Mouse (Mus musculus) lung, adult 2 months (tissue): ENCODE results near the gene Galnt6. TPM values are rescaled to one million over a fixed set of nuclear protein-coding genes. Genes with fewer than 3 reads are reported as not detected.

Experiments
- DNase-seq: peaks from one replicate; pipeline ENCODE4 v3.0.0; 2022
- H3K4me1 ChIP-seq: fragments of 200-500 bp; 2 replicates; pipeline ENCODE4 v1.6.1; 2011; ENCODE audit warnings: low read length; ENCODE audit not compliant: control insufficient read depth, insufficient read depth
- H3K4me3 ChIP-seq: fragments of 200-500 bp; replicated peaks from 2 replicates; pipeline ENCODE3; 2011; ENCODE audit warnings: low read depth, mild to moderate bottlenecking, control low read depth, low read length; ENCODE audit errors: extremely low read depth
- CTCF ChIP-seq: fragments of 200-500 bp; IDR thresholded peaks from 2 replicates; pipeline ENCODE4 v1.5.1; 2011; ENCODE audit warnings: mild to moderate bottlenecking, low read length, control low read depth; ENCODE audit not compliant: insufficient read depth
- POLR2A ChIP-seq: fragments of 200-500 bp; IDR thresholded peaks from 2 replicates; pipeline ENCODE4 v1.6.1; 2011; ENCODE audit warnings: low read depth, mild to moderate bottlenecking, control low read depth, low read length, borderline replicate concordance; ENCODE audit errors: extremely low read depth
- WGBS: fragments of 180-500 bp; shearing (Covaris S2); methylation state at CpG from one replicate; pipeline ENCODE4 v1.1.7; 2018; 5-methylcytosine and 5-hydroxymethylcytosine counted together
- polyA plus RNA-seq: library from polyadenylated mRNA; depleted of rRNA; stranded (reverse); fragments of >200 nt; gene quantifications from 2 replicates; pipeline ENCODE4 v1.2.3, GENCODE M21; 2012; rRNA removed

Gene Galnt6
- polyA plus RNA-seq, 1 experiment: 4.0 TPM

- no peaks in the 10 kb centered on the region for H3K4me1 ChIP-seq
- no peak overlapping the region for H3K4me3 ChIP-seq
- DNase-seq: no peak
- no peak for TF ChIP-seq CTCF
- TF ChIP-seq POLR2A: no peak
- 84% methylated on average over 5 of the region's 5 CpGs for WGBS
Observed at GRCm38 (mm10) chr15:100655201-100655600, 74.0 kb downstream of the Galnt6 start.

- Histone ChIP-seq H3K4me1 (no peaks in the 10 kb centered on the region), H3K4me3 (no peak overlapping the region)
- no peak for TF ChIP-seq POLR2A
- TF ChIP-seq CTCF: no peak
- 41% methylated on average over 1 of the region's 1 CpGs for WGBS
- DNase-seq: no peak
Observed at GRCm38 (mm10) chr15:100654271-100654670, 74.9 kb downstream of the Galnt6 start.

DNA sequence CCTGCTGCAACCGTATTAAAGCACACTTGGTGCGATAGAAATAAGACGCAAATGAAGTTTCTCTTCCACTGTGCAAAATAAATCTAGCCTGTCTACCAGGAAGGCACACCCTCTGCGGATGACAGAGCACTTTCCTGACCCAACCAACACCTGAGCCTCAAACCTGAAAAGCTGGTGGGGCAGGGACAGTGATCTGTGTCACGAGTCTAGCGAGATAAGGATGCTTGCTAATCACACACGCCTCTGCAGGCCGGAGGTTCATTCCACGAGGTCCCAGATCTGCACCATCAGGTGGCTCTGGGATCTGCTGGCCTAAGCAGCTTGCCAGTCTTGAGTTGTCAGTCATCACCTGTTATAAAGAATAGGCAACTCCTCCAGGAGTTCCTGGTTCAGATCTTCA, 77.6 kb downstream of the Galnt6 start:
- WGBS: 62% methylated on average over 9 of the region's 9 CpGs
- DNase-seq: no peak
- H3K4me1 ChIP-seq: no peaks in the 10 kb centered on the region
- no peak overlapping the region for H3K4me3 ChIP-seq
- TF ChIP-seq POLR2A (no peak), CTCF (no peak)

GRCm38 (mm10) chr15:100650111-100650510, 79.1 kb downstream of the Galnt6 start:
- Histone ChIP-seq H3K4me3 (no peak overlapping the region), H3K4me1 (no peaks in the 10 kb centered on the region)
- DNase-seq: no peak
- no peak for TF ChIP-seq POLR2A
- TF ChIP-seq CTCF: no peak
- 84% methylated on average over 10 of the region's 10 CpGs for WGBS

GRCm38 (mm10) chr15:100646161-100646560, 83.0 kb downstream of the Galnt6 start:
- Histone ChIP-seq H3K4me3 (no peak overlapping the region), H3K4me1 (no peaks in the 10 kb centered on the region)
- no peak for DNase-seq
- WGBS: 83% methylated on average over 6 of the region's 6 CpGs
- TF ChIP-seq POLR2A (no peak), CTCF (no peak)

DNA sequence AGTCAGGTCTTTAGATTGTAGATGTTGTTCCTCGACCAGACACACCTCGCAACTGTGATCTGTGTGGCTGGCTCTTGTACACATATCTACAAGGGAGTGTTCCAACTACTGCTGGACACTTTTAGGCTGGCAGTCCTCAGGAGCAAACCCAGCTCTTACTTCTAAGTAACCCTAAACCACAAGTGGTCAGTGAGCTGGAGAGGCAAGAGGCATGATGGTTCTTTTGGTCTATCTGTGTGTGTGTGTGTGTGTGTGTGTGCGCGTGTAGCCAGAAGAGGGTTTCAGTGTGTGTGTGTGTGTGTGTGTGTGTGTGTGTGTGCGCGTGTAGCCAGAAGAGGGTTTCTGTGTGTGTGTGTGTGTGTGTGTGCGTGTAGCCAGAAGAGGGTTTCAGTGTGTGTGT, 86.7 kb downstream of the Galnt6 start:
- no peak for TF ChIP-seq POLR2A
- TF ChIP-seq CTCF: no peak
- H3K4me1 ChIP-seq: no peaks in the 10 kb centered on the region
- 91% methylated on average over 7 of the region's 7 CpGs for WGBS

More for the DNA sequence above, 86.7 kb downstream of the Galnt6 start:
- H3K4me3 ChIP-seq: no peak overlapping the region
- DNase-seq: no peak

Other genes with a start within 250 kb of the Galnt6 start
- 2.8 and 3.0 TPM in 2 replicates for gene Csrnp2, start 233.9 kb downstream of the Galnt6 start, polyA plus RNA-seq
- gene Tfcp2, start 177.4 kb downstream of the Galnt6 start, polyA plus RNA-seq: 7.7 and 8.2 TPM in 2 replicates
- 34.8 and 40.2 TPM in 2 replicates for gene Pou6f1, start 129.4 kb downstream of the Galnt6 start, polyA plus RNA-seq
- gene Dazap2, start 114.0 kb downstream of the Galnt6 start, polyA plus RNA-seq: 846 and 1,111 TPM in 2 replicates
- 102 and 115 TPM in 2 replicates for gene Smagp, start 92.4 kb downstream of the Galnt6 start, polyA plus RNA-seq
- 19.1 and 23.9 TPM in 2 replicates for gene Bin2, start 59.8 kb downstream of the Galnt6 start, polyA plus RNA-seq
- gene Cela1, start 41.5 kb downstream of the Galnt6 start, polyA plus RNA-seq: 4.7 and 17.3 TPM in 2 replicates
- gene Slc4a8, start 32.4 kb upstream of the Galnt6 start, polyA plus RNA-seq: 4.3 and 4.4 TPM in 2 replicates
- 0.14 and 0.27 TPM in 2 replicates for gene Scn8a, start 140.5 kb upstream of the Galnt6 start, polyA plus RNA-seq